Mouse (Mus musculus): Measurements from ENCODE around the gene Gnai3. TPM values are rescaled to one million over a fixed set of nuclear protein-coding genes. Genes with fewer than 3 reads are reported as not detected.

The Gnai3 gene
- polyA plus RNA-seq, 1 experiment from 2014 or later = 111 TPM

- WGBS = under 1% methylated on average over 31 of the region's 31 CpGs
- H3K9me3 ChIP-seq = no peaks in the 10 kb centered on the region
- peak overlapping the region; percentile 80 for H3K27ac ChIP-seq
- H3K4me1 ChIP-seq = peaks cover 51% of the 10 kb centered on the region
- H3K4me2 ChIP-seq = peak overlapping the region; percentile 100
- no peaks in the 10 kb centered on the region for H3K36me3 ChIP-seq (replicated peaks)
- H3K9ac ChIP-seq = peak overlapping the region; percentile 59
- ATAC-seq (replicated peaks) = peak; percentile 60
- no peaks in the 10 kb centered on the region for H3K27me3 ChIP-seq (replicated peaks)
- peak overlapping the region; percentile 50 for H3K4me3 ChIP-seq
These were observed 60.1 kb downstream of the Gnai3 start for GRCm38 (mm10) chr3:108085721-108086469.

GRCm38 (mm10) chr3:108085281-108085720, 60.6 kb downstream of the Gnai3 start:
- peak; percentile 89 for ATAC-seq (replicated peaks)

GRCm38 (mm10) chr3:108084767-108085270, 61.1 kb downstream of the Gnai3 start:
- Histone ChIP-seq H3K27me3 (replicated peaks) (no peaks in the 10 kb centered on the region), H3K36me3 (replicated peaks) (no peaks in the 10 kb centered on the region), H3K4me2 (peak overlapping the region; percentile 100), H3K9me3 (no peaks in the 10 kb centered on the region), H3K9ac (peak overlapping the region; percentile 59), H3K4me3 (peak overlapping the region; percentile 50), H3K27ac (peak overlapping the region; percentile 80), H3K4me1 (peaks cover 51% of the 10 kb centered on the region)
- peak; percentile 61 for ATAC-seq (replicated peaks)
- 13% methylated on average over 13 of the region's 13 CpGs for WGBS

More at GRCm38 (mm10) chr3:108085281-108085720, 60.6 kb downstream of the Gnai3 start:
- WGBS = 0% methylated on average over 14 of the region's 14 CpGs
- no peaks in the 10 kb centered on the region for H3K9me3 ChIP-seq
- peak overlapping the region; percentile 50 for H3K4me3 ChIP-seq
- no peaks in the 10 kb centered on the region for H3K36me3 ChIP-seq (replicated peaks)
- H3K9ac ChIP-seq = peak overlapping the region; percentile 59
- peaks cover 51% of the 10 kb centered on the region for H3K4me1 ChIP-seq
- H3K27me3 ChIP-seq (replicated peaks) = no peaks in the 10 kb centered on the region
- peak overlapping the region; percentile 100 for H3K4me2 ChIP-seq
- peak overlapping the region; percentile 80 for H3K27ac ChIP-seq

GRCm38 (mm10) chr3:108083904-108084407, 62.0 kb downstream of the Gnai3 start:
- H3K4me3 ChIP-seq = peak overlapping the region; percentile 50; the same call in 1 of the 2 replicates
- H3K4me1 ChIP-seq = peaks cover 51% of the 10 kb centered on the region
- no peak for ATAC-seq (replicated peaks)
- no peaks in the 10 kb centered on the region for H3K9me3 ChIP-seq
- 0 out of 2 replicates have a peak, but pooled peaks cover 1% of the 10 kb centered on the region for H3K36me3 ChIP-seq (replicated peaks)
- H3K27me3 ChIP-seq (replicated peaks) = no peaks in the 10 kb centered on the region
- WGBS = 85% methylated on average over 4 of the region's 4 CpGs
- no peak overlapping the region for H3K27ac ChIP-seq
- H3K4me2 ChIP-seq = peak overlapping the region; percentile 100
- H3K9ac ChIP-seq = no peak overlapping the region

- Histone ChIP-seq H3K9ac (no peak overlapping the region), H3K9me3 (no peaks in the 10 kb centered on the region), H3K4me3 (no peak overlapping the region), H3K27me3 (replicated peaks) (no peaks in the 10 kb centered on the region), H3K4me2 (no peak overlapping the region; the same call in 1 of the 2 replicates), H3K36me3 (replicated peaks) (0 out of 2 replicates have a peak, but pooled peaks cover 7% of the 10 kb centered on the region), H3K4me1 (peaks cover 51% of the 10 kb centered on the region), H3K27ac (no peak overlapping the region)
- ATAC-seq (replicated peaks) = no peak
- WGBS = 57% methylated on average over 2 of the region's 2 CpGs
These were observed 62.8 kb downstream of the Gnai3 start for GRCm38 (mm10) chr3:108083161-108083560.

- Histone ChIP-seq H3K9me3 (no peaks in the 10 kb centered on the region), H3K27me3 (replicated peaks) (no peaks in the 10 kb centered on the region), H3K9ac (no peak overlapping the region; the same call in 1 of the 2 replicates), H3K27ac (0 out of 2 replicates have a peak overlapping the region, but pooled peaks have one; percentile 13), H3K4me2 (peak overlapping the region; percentile 12), H3K4me3 (no peak overlapping the region), H3K36me3 (replicated peaks) (0 out of 2 replicates have a peak, but pooled peaks cover 10% of the 10 kb centered on the region), H3K4me1 (peaks cover 51% of the 10 kb centered on the region)
- ATAC-seq (replicated peaks) = no peak
- WGBS = 41% methylated on average over 1 of the region's 1 CpGs
These were observed 63.6 kb downstream of the Gnai3 start for GRCm38 (mm10) chr3:108082251-108082875.

- peak overlapping the region; percentile 12 for H3K4me2 ChIP-seq
- ATAC-seq (replicated peaks) = no peak
- H3K27me3 ChIP-seq (replicated peaks) = no peaks in the 10 kb centered on the region
- no peak overlapping the region; the same call in 1 of the 2 replicates for H3K9ac ChIP-seq
- H3K9me3 ChIP-seq = no peaks in the 10 kb centered on the region
- 0 out of 2 replicates have a peak overlapping the region, but pooled peaks have one; percentile 13 for H3K27ac ChIP-seq
- 51% methylated on average over 4 of the region's 4 CpGs for WGBS
- peaks cover 15% of the 10 kb centered on the region; the same call in 1 of the 2 replicates for H3K36me3 ChIP-seq (replicated peaks)
- no peak overlapping the region for H3K4me3 ChIP-seq
- H3K4me1 ChIP-seq = peaks cover 50% of the 10 kb centered on the region
These were observed 64.3 kb downstream of the Gnai3 start for GRCm38 (mm10) chr3:108081681-108082080.

GRCm38 (mm10) chr3:108076836-108077235, 69.1 kb downstream of the Gnai3 start:
- no peaks in the 10 kb centered on the region for H3K27me3 ChIP-seq (replicated peaks)
- no peak overlapping the region for H3K9ac ChIP-seq
- no peak for ATAC-seq (replicated peaks)
- peaks cover 31% of the 10 kb centered on the region for H3K36me3 ChIP-seq (replicated peaks)
- H3K4me3 ChIP-seq = no peak overlapping the region
- peaks cover 5% of the 10 kb centered on the region for H3K4me1 ChIP-seq
- 94% methylated on average over 9 of the region's 9 CpGs for WGBS
- H3K27ac ChIP-seq = no peak overlapping the region
- no peaks in the 10 kb centered on the region for H3K9me3 ChIP-seq
- no peak overlapping the region for H3K4me2 ChIP-seq

GRCm38 (mm10) chr3:108072983-108073569, 72.9 kb downstream of the Gnai3 start:
- 0 out of 2 replicates have a peak, but pooled peaks have one; percentile 7 for ATAC-seq (replicated peaks)
- Histone ChIP-seq H3K27ac (peak overlapping the region; percentile 17; the same call in 1 of the 2 replicates), H3K4me2 (no peak overlapping the region), H3K9me3 (no peaks in the 10 kb centered on the region), H3K36me3 (replicated peaks) (peaks cover 23% of the 10 kb centered on the region), H3K9ac (no peak overlapping the region), H3K27me3 (replicated peaks) (no peaks in the 10 kb centered on the region), H3K4me1 (no peaks in the 10 kb centered on the region), H3K4me3 (no peak overlapping the region)
- WGBS = 60% methylated on average over 10 of the region's 10 CpGs

GRCm38 (mm10) chr3:108070295-108071293, 75.4 kb downstream of the Gnai3 start:
- H3K4me1 ChIP-seq = no peaks in the 10 kb centered on the region
- H3K4me2 ChIP-seq = no peak overlapping the region
- WGBS = 65% methylated on average over 10 of the region's 10 CpGs
- no peaks in the 10 kb centered on the region for H3K27me3 ChIP-seq (replicated peaks)
- H3K36me3 ChIP-seq (replicated peaks) = peaks cover 7% of the 10 kb centered on the region; the same call in 1 of the 2 replicates
- no peaks in the 10 kb centered on the region for H3K9me3 ChIP-seq
- ATAC-seq (replicated peaks) = no peak
- no peak overlapping the region for H3K27ac ChIP-seq
- H3K9ac ChIP-seq = no peak overlapping the region
- H3K4me3 ChIP-seq = no peak overlapping the region

Data from midbrain, embryonic 15.5 days (tissue).